Mouse (Mus musculus) olfactory bulb, adult 2 months (tissue): ENCODE data around the gene Mical3.

ENCODE experiments used
- CTCF ChIP-seq: fragments of 200-500 bp; IDR thresholded peaks from 2 replicates; pipeline ENCODE4 v1.5.1; 2012; ENCODE audit warnings: low read depth, mild to moderate bottlenecking, low read length, moderate library complexity; ENCODE audit not compliant: insufficient read depth
- POLR2A ChIP-seq: fragments of 200-500 bp; IDR thresholded peaks from 2 replicates; pipeline ENCODE4 v1.6.1; 2012; ENCODE audit warnings: mild to moderate bottlenecking, low read depth, low read length, moderate library complexity; ENCODE audit not compliant: insufficient read depth

DNA sequence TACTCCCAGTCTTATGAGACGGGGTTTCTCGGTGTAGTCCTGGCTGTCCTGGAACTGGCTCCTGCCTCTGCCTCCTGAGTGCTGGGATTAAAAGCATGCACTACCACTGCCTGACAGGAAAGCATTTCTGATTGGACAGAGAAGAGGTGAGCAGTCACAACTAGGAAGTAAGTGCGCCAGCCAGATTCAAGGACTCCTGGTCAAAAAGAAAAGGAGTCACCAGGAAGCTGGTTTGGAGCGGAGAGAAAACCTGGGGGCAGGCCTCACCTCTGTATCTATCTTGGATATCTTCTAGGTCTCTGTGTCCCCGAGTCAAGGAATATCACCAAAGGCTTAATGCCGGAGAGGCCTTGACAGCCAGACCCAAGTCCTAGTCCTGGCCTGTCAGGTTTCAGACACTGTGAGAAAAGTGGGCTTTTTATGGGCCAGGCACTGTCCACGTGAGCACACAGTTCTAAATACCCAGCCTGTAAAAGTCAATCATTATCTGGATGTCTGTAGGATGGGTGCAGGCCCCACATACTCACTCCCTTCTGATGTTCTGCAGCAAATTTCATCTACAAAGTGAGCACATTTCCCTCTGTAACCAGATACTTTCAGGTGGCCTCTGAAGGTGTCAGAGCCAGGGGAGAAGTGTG is 190.2 kb downstream of the Mical3 start:
- TF ChIP-seq CTCF (no peak), POLR2A (no peak)
